In the genomic region with DNA sequence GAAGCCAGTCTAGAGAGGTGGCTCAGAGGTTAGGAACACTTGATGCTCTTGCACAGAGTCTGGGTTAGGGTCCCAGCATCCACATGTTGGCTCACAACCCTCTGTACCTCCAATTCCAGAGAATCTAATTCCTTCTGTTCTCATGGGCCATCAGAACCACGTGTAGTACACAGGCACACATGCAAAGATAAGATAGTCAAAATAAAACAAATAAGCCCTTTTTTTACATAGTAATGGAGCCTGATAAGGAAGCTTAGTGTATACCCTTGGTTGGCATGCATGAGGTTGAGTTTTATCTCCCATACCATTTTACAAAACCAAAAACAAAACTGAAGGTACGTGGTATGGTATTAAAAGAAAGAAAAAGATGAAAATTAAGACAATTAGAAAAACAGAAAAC, we compare ENCODE assay signal across 21 mouse cellular contexts.
"Had no signal": no experiment of that assay in that cellular context is flagged by ENCODE, and none has a peak within 500 bp of the region (broad histone marks: within the 10 kb centered on the region; RNA-seq: fewer than 3 reads in every experiment).

No protein-coding gene starts in this region.

- H3K27ac ChIP-seq: intestine, embryonic 15.5 days; layer of hippocampus, adult 2 months; lung, embryonic 15.5 days; midbrain, embryonic 12.5 days; midbrain, embryonic 15.5 days; neural tube, embryonic 12.5 days; neural tube, embryonic 15.5 days; stomach, embryonic 15.5 days had no signal

- H3K4me2 ChIP-seq: intestine, embryonic 15.5 days; lung, embryonic 15.5 days; midbrain, embryonic 12.5 days; midbrain, embryonic 15.5 days; neural tube, embryonic 12.5 days; neural tube, embryonic 15.5 days; stomach, embryonic 15.5 days had no signal

- ATAC-seq: intestine, embryonic 15.5 days; midbrain, embryonic 15.5 days had no signal

- H3K9me3 ChIP-seq: intestine, embryonic 15.5 days; lung, embryonic 15.5 days; midbrain, embryonic 12.5 days; midbrain, embryonic 15.5 days; neural tube, embryonic 12.5 days; neural tube, embryonic 15.5 days; stomach, embryonic 15.5 days had no signal

- H3K27me3 ChIP-seq: intestine, embryonic 15.5 days; lung, embryonic 15.5 days; midbrain, embryonic 12.5 days; midbrain, embryonic 15.5 days; neural tube, embryonic 12.5 days; neural tube, embryonic 15.5 days; stomach, embryonic 15.5 days had no signal

- DNase-seq: kidney, adult 11 months; kidney, adult 8-10 months; kidney, postnatal 14 days; kidney, postnatal 4 days; layer of hippocampus, adult 9-11 months; lung, adult 18-20 months; lung, postnatal 10 days; lung, postnatal 36 days; right cerebral cortex, adult 18-20 months; right cerebral cortex, postnatal 14 days; right cerebral cortex, postnatal 4 days; spleen, adult 18-20 months; thymus, postnatal 25 days had no signal

- H3K9ac ChIP-seq: intestine, embryonic 15.5 days; lung, embryonic 15.5 days; midbrain, embryonic 12.5 days; midbrain, embryonic 15.5 days; neural tube, embryonic 12.5 days; neural tube, embryonic 15.5 days; stomach, embryonic 15.5 days had no signal

- H3K4me1 ChIP-seq: intestine, embryonic 15.5 days; lung, embryonic 15.5 days; midbrain, embryonic 12.5 days; midbrain, embryonic 15.5 days; neural tube, embryonic 12.5 days; neural tube, embryonic 15.5 days; stomach, embryonic 15.5 days had no signal

- H3K4me3 ChIP-seq: intestine, embryonic 15.5 days; layer of hippocampus, adult 2 months; lung, embryonic 15.5 days; midbrain, embryonic 12.5 days; midbrain, embryonic 15.5 days; neural tube, embryonic 12.5 days; neural tube, embryonic 15.5 days; stomach, embryonic 15.5 days had no signal
